Mouse (Mus musculus) forebrain, embryonic 11.5 days (tissue): ENCODE data around the gene Lrch1. TPM values are rescaled to one million over a fixed set of nuclear protein-coding genes. Genes with fewer than 3 reads are reported as not detected.

ENCODE experiments used
- ATAC-seq: fragments of 200-750 bp; cut with Nextera tagmentation; replicated peaks from 2 replicates; pipeline ENCODE4 v1.8.0; 2017; ENCODE audit warnings: moderate TSS enrichment; ENCODE audit not compliant: low FRiP score
- DNase-seq: peaks from one replicate; pipeline ENCODE4 v3.0.0-alpha.2; 2017; ENCODE audit warnings: low spot score
- H3K27ac ChIP-seq: fragments of 300-500 bp; sonication (generic); 2 replicates; pipeline ENCODE4 v1.5.1; 2014; ENCODE audit warnings: low read depth, low read length
- H3K27me3 ChIP-seq: fragments of 300-500 bp; sonication (generic); 2 replicates; pipeline ENCODE4 v1.6.1; 2014; ENCODE audit warnings: mild to moderate bottlenecking, low read length, mixed read lengths; ENCODE audit not compliant: control insufficient read depth, insufficient read depth
- H3K36me3 ChIP-seq: fragments of 300-500 bp; sonication (generic); 2 replicates; pipeline ENCODE4 v1.6.1; 2014; ENCODE audit warnings: mild to moderate bottlenecking, low read length, moderate library complexity, mixed read lengths; ENCODE audit not compliant: control insufficient read depth, insufficient read depth
- H3K4me1 ChIP-seq: fragments of 300-500 bp; sonication (generic); replicated peaks from 2 replicates; pipeline ENCODE4 v1.6.1; 2014; ENCODE audit warnings: low read length, mixed read lengths; ENCODE audit not compliant: control insufficient read depth, insufficient read depth
- H3K4me2 ChIP-seq: fragments of 300-500 bp; sonication (generic); 2 replicates; pipeline ENCODE4 v1.6.1; 2014; ENCODE audit warnings: low read depth, mild to moderate bottlenecking, low read length, moderate library complexity, mixed read lengths; ENCODE audit not compliant: severe bottlenecking
- H3K4me3 ChIP-seq: fragments of 300-500 bp; sonication (generic); 2 replicates; pipeline ENCODE4 v1.5.1; 2014; ENCODE audit warnings: low read depth, low read length
- H3K9ac ChIP-seq: fragments of 300-500 bp; sonication (generic); 2 replicates; pipeline ENCODE4 v1.6.1; 2014; ENCODE audit warnings: low read length
- H3K9me3 ChIP-seq: fragments of 300-500 bp; sonication (generic); 2 replicates; pipeline ENCODE4 v1.6.1; 2016; ENCODE audit warnings: low read length, mixed read lengths; ENCODE audit not compliant: control insufficient read depth
- WGBS: fragments of 180-500 bp; shearing (Covaris S2); extraction: QIAGEN DNeasy Blood & Tissue Kit; methylation state at CpG from one replicate; pipeline ENCODE4 v1.1.7; 2014; 5-methylcytosine and 5-hydroxymethylcytosine counted together
- polyA plus RNA-seq: library from polyadenylated mRNA; unstranded; fragments of >200 nt; fragmentation: Nextera tagmentation; extraction: Ambion mirVana; gene quantifications from 2 replicates; pipeline ENCODE4 v1.2.1, GENCODE M21; 2014

The Lrch1 gene
- polyA plus RNA-seq, 1 experiment from 2014 or later, result 8.5 TPM

DNA sequence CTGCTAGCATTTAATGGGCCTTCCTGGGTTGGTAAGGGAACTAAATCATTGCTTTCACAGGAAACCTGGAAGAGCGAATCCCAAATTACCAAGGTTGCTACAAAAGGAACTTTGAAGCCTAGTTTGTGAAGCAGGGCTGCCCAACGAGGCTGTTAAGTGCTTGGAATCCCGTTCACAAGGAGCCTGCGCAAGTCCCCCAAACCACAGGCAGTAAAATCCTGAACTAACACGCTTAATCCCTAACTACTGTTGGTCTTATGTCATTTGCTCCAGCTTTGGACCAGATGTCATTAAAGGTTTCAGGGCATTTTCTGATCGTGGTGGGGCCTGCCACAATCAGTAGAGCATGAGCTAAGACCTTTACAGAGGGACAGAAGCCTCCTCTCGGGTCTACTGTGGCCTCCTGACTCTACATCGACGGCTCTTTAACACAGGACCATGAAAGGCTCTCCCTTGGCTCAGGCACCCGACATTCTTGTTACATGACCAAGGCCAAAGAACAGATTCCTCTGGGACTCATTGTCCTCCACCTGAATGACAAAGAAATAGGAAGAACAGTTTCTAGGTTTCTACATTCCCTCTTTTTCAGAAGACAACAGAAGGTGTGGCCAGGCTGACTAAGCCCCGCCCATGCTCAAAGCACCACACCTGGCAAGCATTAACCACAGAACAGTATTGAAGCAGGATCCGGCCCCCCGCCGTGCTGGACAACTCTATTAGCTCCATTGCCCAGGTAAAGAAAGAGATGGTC lies 13.5 kb downstream of the Lrch1 start:
- no peaks in the 10 kb centered on the region for H3K36me3 ChIP-seq
- ATAC-seq, result no peak
- no peak overlapping the region for H3K9ac ChIP-seq
- no peak for DNase-seq
- no peak overlapping the region for H3K4me3 ChIP-seq
- no peak overlapping the region for H3K27ac ChIP-seq
- H3K9me3 ChIP-seq, result no peaks in the 10 kb centered on the region
- no peaks in the 10 kb centered on the region for H3K27me3 ChIP-seq
- H3K4me2 ChIP-seq, result no peak overlapping the region
- 86% methylated on average over 14 of the region's 14 CpGs for WGBS
- no peaks in the 10 kb centered on the region for H3K4me1 ChIP-seq

- DNase-seq, result no peak
- no peak overlapping the region for H3K4me3 ChIP-seq
- H3K27ac ChIP-seq, result no peak overlapping the region
- no peak overlapping the region for H3K9ac ChIP-seq
- WGBS, result 73% methylated on average over 2 of the region's 2 CpGs
- no peaks in the 10 kb centered on the region for H3K27me3 ChIP-seq
- no peak overlapping the region for H3K4me2 ChIP-seq
- H3K9me3 ChIP-seq, result no peaks in the 10 kb centered on the region
- no peak for ATAC-seq
- no peaks in the 10 kb centered on the region for H3K4me1 ChIP-seq
- H3K36me3 ChIP-seq, result no peaks in the 10 kb centered on the region
Measured at GRCm38 (mm10) chr14:74929739-74930138, 17.9 kb downstream of the Lrch1 start.

DNA sequence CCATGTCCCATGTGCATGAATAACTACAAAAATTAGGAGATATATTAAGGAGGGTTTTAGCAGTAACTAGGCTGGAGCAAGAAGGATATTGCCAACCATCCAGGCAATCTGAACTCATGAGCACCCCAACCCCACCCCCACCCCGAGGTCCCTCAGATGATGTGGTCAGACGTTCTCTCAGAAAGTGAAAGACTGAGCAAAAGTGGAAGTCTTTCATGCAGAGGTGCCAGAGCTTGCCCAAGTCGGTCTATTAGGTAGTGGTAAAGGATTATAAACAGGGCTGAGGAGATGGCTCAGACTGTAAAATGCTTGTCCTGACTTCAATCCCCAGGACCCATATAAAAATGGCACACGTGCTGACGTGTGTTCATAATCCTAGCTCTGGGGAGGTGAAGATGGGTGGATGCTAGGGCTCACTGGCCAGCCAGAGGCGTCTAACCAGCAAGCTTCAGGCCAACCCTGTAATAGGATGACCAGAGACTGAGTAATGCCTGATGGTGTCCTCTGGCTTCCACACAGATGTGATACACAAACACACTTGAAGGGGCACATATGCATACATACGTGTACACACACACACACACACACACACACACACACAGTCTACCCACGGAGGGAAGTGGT lies 18.8 kb downstream of the Lrch1 start:
- Histone ChIP-seq H3K4me1 (no peaks in the 10 kb centered on the region), H3K9me3 (no peaks in the 10 kb centered on the region)

DNA sequence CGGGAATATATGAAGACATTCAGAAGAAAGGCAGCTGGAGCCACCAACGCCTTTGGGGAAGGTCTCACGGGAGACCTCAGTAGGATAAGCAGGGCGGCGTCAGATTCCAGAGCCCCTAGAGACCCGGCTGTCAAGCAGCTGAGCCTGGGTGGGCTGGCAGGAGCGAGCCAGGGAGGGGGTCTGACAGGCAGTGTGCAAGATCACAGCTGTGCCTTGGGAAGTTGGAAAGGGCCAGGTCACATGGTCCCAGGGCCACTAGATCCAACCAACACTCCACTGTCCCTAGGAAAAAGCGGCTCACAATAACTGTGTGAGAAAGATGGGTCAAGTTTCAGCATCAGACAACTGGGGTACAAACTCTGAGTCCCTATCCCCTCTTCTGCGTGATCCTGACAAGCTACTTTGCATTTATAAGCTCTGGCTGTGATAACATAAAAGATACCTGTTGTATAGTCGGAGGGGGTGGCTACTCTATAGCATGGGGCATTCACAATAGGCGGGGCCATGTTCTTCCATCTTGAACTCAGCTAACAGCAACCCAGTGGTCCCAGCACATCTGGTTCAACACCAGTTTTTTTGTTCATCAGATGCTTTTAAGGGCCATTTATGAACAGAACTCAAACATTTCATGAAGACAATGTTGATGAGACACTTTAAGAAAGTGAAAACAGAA lies 20.6 kb downstream of the Lrch1 start:
- Histone ChIP-seq H3K4me2 (no peak overlapping the region), H3K27ac (no peak overlapping the region), H3K4me1 (no peaks in the 10 kb centered on the region), H3K9me3 (no peaks in the 10 kb centered on the region), H3K27me3 (no peaks in the 10 kb centered on the region), H3K9ac (no peak overlapping the region), H3K4me3 (no peak overlapping the region), H3K36me3 (no peaks in the 10 kb centered on the region)
- DNase-seq (no peak), ATAC-seq (no peak)
- 59% methylated on average over 11 of the region's 11 CpGs for WGBS

More for the DNA sequence above, 18.8 kb downstream of the Lrch1 start:
- Histone ChIP-seq H3K27me3 (no peaks in the 10 kb centered on the region), H3K4me2 (no peak overlapping the region), H3K4me3 (no peak overlapping the region), H3K27ac (no peak overlapping the region), H3K9ac (no peak overlapping the region), H3K36me3 (no peaks in the 10 kb centered on the region)
- no peak for DNase-seq
- no peak for ATAC-seq
- 89% methylated on average over 8 of the region's 8 CpGs for WGBS

DNA sequence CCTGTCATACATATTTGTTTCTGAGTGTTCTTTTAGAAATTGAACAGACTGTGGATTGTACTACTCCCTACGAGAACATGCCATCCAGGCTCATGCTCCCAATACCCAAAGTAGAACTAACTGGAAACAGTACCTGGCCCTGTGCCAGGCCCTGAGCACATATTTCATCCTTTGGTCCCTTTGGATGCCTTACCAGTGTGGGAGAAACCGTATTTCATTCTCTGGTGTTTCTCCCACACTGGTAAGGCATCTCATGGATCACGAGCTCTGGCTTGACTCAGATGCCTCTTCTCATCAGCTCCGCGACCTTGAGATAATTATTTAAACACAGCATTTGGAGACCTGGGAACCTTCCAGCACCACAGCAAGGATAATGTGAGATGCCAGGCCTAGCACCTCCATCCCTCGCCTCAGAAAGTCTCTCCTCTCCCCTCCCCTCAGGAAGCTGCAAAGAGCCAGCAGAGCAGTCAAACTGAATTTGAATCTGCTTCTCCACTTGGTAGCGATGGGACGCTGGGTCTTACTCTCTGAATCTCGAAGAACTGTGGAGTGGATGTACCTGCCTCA lies 21.6 kb downstream of the Lrch1 start:
- Histone ChIP-seq H3K9me3 (no peaks in the 10 kb centered on the region), H3K4me1 (no peaks in the 10 kb centered on the region), H3K9ac (no peak overlapping the region), H3K27ac (no peak overlapping the region), H3K4me2 (no peak overlapping the region), H3K4me3 (no peak overlapping the region), H3K27me3 (no peaks in the 10 kb centered on the region), H3K36me3 (no peaks in the 10 kb centered on the region)
- 92% methylated on average over 9 of the region's 9 CpGs for WGBS
- no peak for DNase-seq
- no peak for ATAC-seq

- no peak overlapping the region for H3K4me3 ChIP-seq
- H3K4me1 ChIP-seq, result no peaks in the 10 kb centered on the region
- DNase-seq (no peak), ATAC-seq (no peak)
- WGBS, result 87% methylated on average over 3 of the region's 3 CpGs
- no peaks in the 10 kb centered on the region for H3K27me3 ChIP-seq
- H3K9me3 ChIP-seq, result no peaks in the 10 kb centered on the region
- H3K36me3 ChIP-seq, result no peaks in the 10 kb centered on the region
- H3K27ac ChIP-seq, result no peak overlapping the region
- H3K9ac ChIP-seq, result no peak overlapping the region
- H3K4me2 ChIP-seq, result no peak overlapping the region
Measured at GRCm38 (mm10) chr14:74924521-74924920, 23.2 kb downstream of the Lrch1 start.

DNA sequence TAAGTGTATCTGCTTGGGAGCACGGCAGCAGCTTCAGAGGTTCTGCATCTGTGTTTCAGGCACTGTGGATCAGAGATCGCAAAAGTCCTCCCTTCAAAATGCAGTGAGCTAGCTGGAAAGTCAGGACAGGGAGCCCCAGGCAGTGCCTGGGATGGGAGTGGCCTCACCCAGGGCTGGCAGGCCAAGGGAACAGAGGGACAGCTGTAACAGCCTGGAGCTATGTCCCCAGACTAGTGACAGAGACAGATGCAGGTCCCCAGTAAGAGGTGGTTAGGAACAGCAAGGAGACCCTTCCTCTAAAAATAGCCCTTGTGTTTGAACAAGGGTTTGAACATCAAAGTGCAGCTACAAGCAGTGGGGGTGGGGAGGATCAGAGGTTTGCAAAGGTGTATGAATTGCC lies 23.6 kb downstream of the Lrch1 start:
- WGBS, result 88% methylated on average over 2 of the region's 2 CpGs

DNA sequence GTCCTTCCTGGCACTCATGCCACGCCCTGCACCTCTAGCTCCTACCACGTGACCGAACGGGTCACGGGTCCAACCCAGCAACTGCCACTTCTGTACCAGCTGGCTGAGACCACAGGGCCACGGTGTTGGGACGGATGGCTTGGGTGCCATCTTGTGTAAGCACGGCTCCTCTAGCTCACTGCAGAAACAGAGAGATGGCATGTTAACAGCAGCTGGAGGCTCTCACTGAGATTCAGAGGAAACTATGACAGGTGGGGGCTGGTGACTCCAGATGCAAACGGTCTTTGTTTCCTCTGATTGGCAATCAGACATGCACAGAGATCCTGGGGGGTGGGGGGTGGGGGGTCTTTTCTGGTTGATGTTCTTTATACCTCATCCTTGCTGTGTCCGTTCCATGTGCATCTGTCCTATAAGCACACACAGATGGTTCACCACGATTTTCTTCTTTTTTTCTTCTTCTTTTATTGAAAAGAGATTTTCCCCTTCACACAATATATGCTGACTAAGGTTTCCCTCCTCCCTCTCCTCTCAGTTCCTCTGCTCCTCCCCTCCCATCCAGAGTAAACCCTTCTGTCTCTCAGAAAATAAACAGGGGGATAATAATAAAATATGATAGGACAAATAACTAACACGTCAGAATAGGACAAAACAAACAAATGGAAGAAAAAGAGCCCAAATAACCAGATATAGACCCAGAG lies 25.5 kb downstream of the Lrch1 start:
- Histone ChIP-seq H3K9me3 (no peaks in the 10 kb centered on the region), H3K36me3 (no peaks in the 10 kb centered on the region), H3K27ac (no peak overlapping the region), H3K4me1 (no peaks in the 10 kb centered on the region), H3K9ac (no peak overlapping the region), H3K27me3 (no peaks in the 10 kb centered on the region), H3K4me3 (no peak overlapping the region), H3K4me2 (no peak overlapping the region)
- WGBS, result 79% methylated on average over 12 of the region's 12 CpGs
- ATAC-seq (no peak), DNase-seq (no peak)

More for the DNA sequence above, 23.6 kb downstream of the Lrch1 start:
- ATAC-seq, result no peak
- Histone ChIP-seq H3K27ac (no peak overlapping the region), H3K27me3 (no peaks in the 10 kb centered on the region), H3K4me2 (no peak overlapping the region), H3K36me3 (no peaks in the 10 kb centered on the region), H3K9me3 (no peaks in the 10 kb centered on the region), H3K9ac (no peak overlapping the region), H3K4me3 (no peak overlapping the region), H3K4me1 (no peaks in the 10 kb centered on the region)
- DNase-seq, result no peak
